Mouse (Mus musculus): Measurements from ENCODE around the gene Gm10964.

GRCm38 (mm10) chr3:103772846-103773245, 33.7 kb downstream of the Gm10964 start:
- no peak for TF ChIP-seq CTCF (IDR thresholded peaks at IDR 0.05; ENCODE audit: extremely low read depth, insufficient read length, insufficient replicate concordance, low read depth, low read length)
- TF ChIP-seq POLR2A (IDR thresholded peaks at IDR 0.05; ENCODE audit: low read depth, low read length): no peak
